Mouse (Mus musculus) kidney, postnatal 4 days (tissue): ENCODE data around the gene Pfn1.

Experiments
- DNase-seq, 2 experiments: peaks; one replicate each; pipeline ENCODE4 v3.0.0; 2021; ENCODE audit warnings: mixed read lengths in 2 of 2

Gene Pfn1

GRCm38 (mm10) chr11:70630129-70630528 is 24.3 kb downstream of the Pfn1 start:
- DNase-seq = no peak

GRCm38 (mm10) chr11:70629557-70629956 is 24.9 kb downstream of the Pfn1 start:
- no peak for DNase-seq

- DNase-seq = no peak
Observed at GRCm38 (mm10) chr11:70628431-70628830, 26.0 kb downstream of the Pfn1 start.

- no peak for DNase-seq
Observed at GRCm38 (mm10) chr11:70626877-70627276, 27.6 kb downstream of the Pfn1 start.

GRCm38 (mm10) chr11:70625473-70625872 is 29.0 kb downstream of the Pfn1 start:
- DNase-seq = peak; percentile 80 to 83

GRCm38 (mm10) chr11:70623053-70623742 is 31.2 kb downstream of the Pfn1 start:
- DNase-seq = no peak

GRCm38 (mm10) chr11:70621972-70622814 is 32.3 kb downstream of the Pfn1 start:
- DNase-seq = no peak

- no peak for DNase-seq
Observed at GRCm38 (mm10) chr11:70619101-70619500, 35.3 kb downstream of the Pfn1 start, which contains the start of gene Chrne. Gene Chrne (minus strand): TSS chr11:70619216.

- DNase-seq = no peak
Observed at GRCm38 (mm10) chr11:70615516-70616093, 38.8 kb downstream of the Pfn1 start, which contains the start of gene 4930544D05Rik. Gene 4930544D05Rik (plus strand): TSS chr11:70615848.

- DNase-seq = peak; percentile 79 to 86
Observed at GRCm38 (mm10) chr11:70615074-70615473, 39.4 kb downstream of the Pfn1 start.

GRCm38 (mm10) chr11:70612505-70612904 is 41.9 kb downstream of the Pfn1 start:
- peak in 1 of 2 experiments; percentile 36 for DNase-seq

- DNase-seq = no peak
Observed at GRCm38 (mm10) chr11:70610752-70611151, 43.7 kb downstream of the Pfn1 start.

- peak; percentile 78 to 84 for DNase-seq
Observed at GRCm38 (mm10) chr11:70608381-70609066, 45.9 kb downstream of the Pfn1 start.

GRCm38 (mm10) chr11:70607611-70608010 is 46.8 kb downstream of the Pfn1 start:
- no peak for DNase-seq

- DNase-seq = no peak
Observed at GRCm38 (mm10) chr11:70606717-70607116, 47.7 kb downstream of the Pfn1 start.

- peak; percentile 86 to 88 for DNase-seq
Observed at GRCm38 (mm10) chr11:70605024-70605566, 49.3 kb downstream of the Pfn1 start.
